Mouse (Mus musculus) forebrain, embryonic 10.5 days (tissue): ENCODE measurements at regions not wholly inside any gene's neighbourhood (a gene's known extent, or its start where the extent isn't known, plus 50 kb on each side); places are given as distances from the start of the nearest gene placed in this dataset.

Experiments
- DNase-seq: peaks from one replicate; pipeline ENCODE4 v3.0.0-alpha.2; 2017; ENCODE audit warnings: low spot score; ENCODE audit errors: extremely low spot score
- H3K27ac ChIP-seq: fragments of 300-500 bp; sonication (generic); 2 replicates; pipeline ENCODE4 v1.5.1; 2016; ENCODE audit warnings: mild to moderate bottlenecking
- H3K27me3 ChIP-seq: fragments of 300-500 bp; sonication (generic); 2 replicates; pipeline ENCODE4 v1.6.1; 2016; ENCODE audit warnings: mild to moderate bottlenecking; ENCODE audit not compliant: poor library complexity, severe bottlenecking
- H3K36me3 ChIP-seq: fragments of 300-500 bp; sonication (generic); replicated peaks from 2 replicates; pipeline ENCODE4 v1.6.1; 2016; ENCODE audit warnings: mild to moderate bottlenecking, moderate library complexity
- H3K4me1 ChIP-seq: fragments of 300-500 bp; sonication (generic); 2 replicates; pipeline ENCODE4 v1.6.1; 2016
- H3K4me3 ChIP-seq: fragments of 300-500 bp; sonication (generic); 2 replicates; pipeline ENCODE4 v1.5.1; 2016; ENCODE audit warnings: mild to moderate bottlenecking, moderate library complexity
- H3K9me3 ChIP-seq: fragments of 300-500 bp; sonication (generic); 2 replicates; pipeline ENCODE4 v1.6.1; 2016; ENCODE audit warnings: mild to moderate bottlenecking, moderate library complexity
- WGBS: fragments of 180-500 bp; shearing (Covaris S2); methylation state at CpG from one replicate; pipeline ENCODE4 v1.1.7; 2016; 5-methylcytosine and 5-hydroxymethylcytosine counted together

DNA sequence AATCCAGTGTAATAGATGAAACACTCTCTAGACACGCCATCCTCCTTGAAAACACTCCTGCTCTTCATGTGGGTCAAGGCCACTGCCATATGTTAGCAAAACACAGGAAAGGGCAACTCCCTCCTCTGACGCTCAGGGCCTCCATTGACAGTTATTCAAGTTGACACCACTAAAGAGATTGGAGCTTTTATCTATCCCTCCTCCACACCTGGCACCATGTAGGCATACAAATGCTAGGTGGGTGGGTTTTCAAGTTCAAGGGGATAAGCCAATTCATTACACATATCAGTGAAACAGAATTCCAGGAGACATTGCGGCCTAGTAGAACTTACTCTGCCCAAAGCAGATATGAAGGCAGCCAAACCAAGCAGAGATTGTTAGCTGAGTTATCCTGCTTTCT lies 331.0 kb downstream of the Tns1 start:
- H3K36me3 ChIP-seq = no peaks in the 10 kb centered on the region
- H3K9me3 ChIP-seq = no peaks in the 10 kb centered on the region
- 91% methylated on average over 3 of the region's 3 CpGs for WGBS

GRCm38 (mm10) chr1:73792311-73792710 lies 331.9 kb downstream of the Tns1 start:
- no peak overlapping the region for H3K4me3 ChIP-seq
- DNase-seq = no peak
- H3K4me1 ChIP-seq = peaks cover 14% of the 10 kb centered on the region
- H3K27ac ChIP-seq = no peak overlapping the region
- no peaks in the 10 kb centered on the region for H3K27me3 ChIP-seq
- WGBS = 93% methylated on average over 5 of the region's 5 CpGs
- H3K9me3 ChIP-seq = no peaks in the 10 kb centered on the region
- H3K36me3 ChIP-seq = no peaks in the 10 kb centered on the region

More for the DNA sequence above, 331.0 kb downstream of the Tns1 start:
- Histone ChIP-seq H3K27me3 (no peaks in the 10 kb centered on the region), H3K4me1 (peaks cover 8% of the 10 kb centered on the region; the same call in 1 of the 2 replicates), H3K27ac (no peak overlapping the region), H3K4me3 (no peak overlapping the region)
- no peak for DNase-seq

DNA sequence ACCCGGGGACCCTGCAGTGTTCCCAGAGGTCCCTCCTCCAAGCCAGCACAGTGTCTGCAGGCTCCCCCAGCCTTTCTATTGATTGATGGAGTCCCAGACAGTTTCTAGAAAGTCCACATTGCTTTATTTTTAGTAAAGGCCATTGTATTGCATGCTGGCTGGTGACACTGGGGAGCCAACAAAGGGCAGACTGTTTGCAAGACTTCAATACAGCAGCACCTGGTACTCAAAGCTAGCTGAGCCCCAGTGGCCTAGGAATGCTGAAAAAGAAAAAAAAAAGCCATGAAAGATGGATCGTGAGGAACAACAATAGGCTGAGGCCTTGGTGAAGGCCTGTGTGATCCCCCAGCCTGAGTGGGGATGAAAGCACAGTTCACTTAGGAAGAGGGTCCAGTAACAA lies 336.6 kb downstream of the Tns1 start:
- DNase-seq = no peak
- Histone ChIP-seq H3K4me3 (no peak overlapping the region), H3K4me1 (peaks cover 10% of the 10 kb centered on the region), H3K36me3 (no peaks in the 10 kb centered on the region), H3K9me3 (no peaks in the 10 kb centered on the region), H3K27me3 (no peaks in the 10 kb centered on the region), H3K27ac (peak overlapping the region; percentile 80)
- 41% methylated on average over 2 of the region's 2 CpGs for WGBS

DNA sequence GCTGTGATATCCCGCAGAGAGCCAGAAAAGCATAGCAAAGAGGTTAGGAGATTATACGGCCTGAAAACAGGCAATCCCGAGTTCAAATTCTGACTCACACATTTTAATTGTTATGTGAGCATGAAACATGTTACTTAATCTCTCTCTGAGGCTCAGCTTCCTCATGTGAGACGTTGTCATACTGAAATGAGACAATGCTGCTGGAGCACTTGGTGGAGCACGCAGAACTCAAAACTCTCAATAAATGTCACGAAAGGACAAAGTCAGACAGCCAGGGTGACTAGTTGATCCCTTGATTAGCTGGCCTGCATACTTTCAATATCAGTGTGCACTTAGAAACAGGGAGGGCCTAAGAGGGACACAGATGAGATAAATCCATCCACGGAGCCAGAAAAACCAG lies 337.0 kb downstream of the Tns1 start:
- Histone ChIP-seq H3K9me3 (no peaks in the 10 kb centered on the region), H3K4me1 (peaks cover 10% of the 10 kb centered on the region), H3K27me3 (no peaks in the 10 kb centered on the region), H3K27ac (peak overlapping the region; percentile 80), H3K4me3 (no peak overlapping the region), H3K36me3 (no peaks in the 10 kb centered on the region)
- 76% methylated on average over 7 of the region's 7 CpGs for WGBS
- DNase-seq = no peak

DNA sequence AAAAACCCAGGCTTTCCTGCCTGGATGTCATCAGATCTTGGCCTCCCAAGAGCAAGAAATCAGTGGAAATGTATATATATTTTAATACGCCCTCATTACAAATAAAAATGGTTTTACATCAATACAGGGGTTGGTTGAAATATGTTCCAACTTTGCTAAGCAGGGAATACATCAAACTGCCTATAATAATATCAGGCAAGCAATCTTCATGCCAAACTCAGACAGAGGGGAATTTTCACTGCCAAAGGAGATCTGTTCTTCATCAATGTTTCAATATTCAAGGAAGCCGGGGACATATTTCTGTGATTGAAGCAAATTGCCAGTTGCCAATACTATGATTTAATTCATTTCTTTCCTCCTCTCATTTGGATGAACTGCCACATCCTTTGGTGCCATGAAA lies 340.9 kb downstream of the Tns1 start:
- Histone ChIP-seq H3K4me3 (no peak overlapping the region), H3K27me3 (no peaks in the 10 kb centered on the region), H3K27ac (no peak overlapping the region), H3K36me3 (no peaks in the 10 kb centered on the region), H3K9me3 (no peaks in the 10 kb centered on the region), H3K4me1 (peaks cover 10% of the 10 kb centered on the region)
- 87% methylated on average over 2 of the region's 2 CpGs for WGBS
- DNase-seq = no peak

- no peak overlapping the region for H3K4me3 ChIP-seq
- H3K27me3 ChIP-seq = no peaks in the 10 kb centered on the region
- H3K4me1 ChIP-seq = peaks cover 10% of the 10 kb centered on the region
- no peaks in the 10 kb centered on the region for H3K36me3 ChIP-seq
- WGBS = 91% methylated on average over 2 of the region's 2 CpGs
- no peak overlapping the region for H3K27ac ChIP-seq
- DNase-seq = no peak
- no peaks in the 10 kb centered on the region for H3K9me3 ChIP-seq
Observed at GRCm38 (mm10) chr1:73782871-73783270, 341.4 kb downstream of the Tns1 start.

- Histone ChIP-seq H3K4me1 (peaks cover 14% of the 10 kb centered on the region), H3K27ac (peak overlapping the region; percentile 62; the same call in 1 of the 2 replicates), H3K9me3 (no peaks in the 10 kb centered on the region), H3K27me3 (no peaks in the 10 kb centered on the region), H3K36me3 (no peaks in the 10 kb centered on the region), H3K4me3 (no peak overlapping the region)
- 58% methylated on average over 5 of the region's 5 CpGs for WGBS
- DNase-seq = peak; percentile 21
Observed at GRCm38 (mm10) chr1:73771773-73772172, 352.5 kb downstream of the Tns1 start.

GRCm38 (mm10) chr1:73770631-73771030 lies 353.6 kb downstream of the Tns1 start:
- no peaks in the 10 kb centered on the region for H3K27me3 ChIP-seq
- H3K9me3 ChIP-seq = no peaks in the 10 kb centered on the region
- no peaks in the 10 kb centered on the region for H3K36me3 ChIP-seq
- DNase-seq = no peak
- peaks cover 14% of the 10 kb centered on the region for H3K4me1 ChIP-seq
- 89% methylated on average over 5 of the region's 5 CpGs for WGBS
- no peak overlapping the region for H3K27ac ChIP-seq
- no peak overlapping the region for H3K4me3 ChIP-seq

DNA sequence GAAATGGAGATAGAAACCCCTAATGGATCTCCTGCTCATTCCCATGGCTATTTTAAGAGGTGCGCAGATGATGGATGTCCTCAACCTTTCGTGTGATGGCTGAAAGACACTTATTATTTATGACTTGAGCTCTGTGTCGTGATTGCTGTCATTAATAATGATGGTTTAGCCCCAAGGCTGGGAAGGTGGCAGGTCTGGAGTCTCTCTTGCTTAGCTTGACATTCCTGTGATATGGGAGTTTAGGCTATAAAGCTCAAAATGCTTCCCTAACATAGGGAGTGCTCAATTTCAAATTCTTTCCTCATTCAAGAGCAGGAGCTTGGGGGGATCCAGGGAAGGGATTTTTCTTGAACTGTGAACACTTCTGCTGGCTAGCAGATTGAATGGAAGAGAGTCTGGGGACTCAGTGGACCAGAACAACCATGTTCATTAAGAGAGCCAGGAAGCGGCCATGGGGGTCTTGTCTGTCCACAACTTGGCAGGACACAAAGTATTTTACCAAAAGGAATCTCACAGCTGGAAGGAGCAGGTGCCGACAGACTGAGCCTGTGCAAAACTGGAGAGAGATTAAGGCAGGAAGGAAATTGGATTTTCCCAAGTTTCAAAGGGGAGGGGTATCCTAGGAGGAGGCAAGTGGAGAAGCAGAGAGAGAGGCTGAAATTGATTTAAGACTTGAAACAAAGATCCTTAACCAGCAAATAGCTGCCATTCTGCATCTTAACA lies 359.5 kb downstream of the Tns1 start:
- Histone ChIP-seq H3K36me3 (no peaks in the 10 kb centered on the region), H3K27ac (peak overlapping the region; percentile 63; the same call in 1 of the 2 replicates), H3K4me3 (no peak overlapping the region), H3K4me1 (peaks cover 11% of the 10 kb centered on the region), H3K27me3 (no peaks in the 10 kb centered on the region), H3K9me3 (no peaks in the 10 kb centered on the region)
- DNase-seq = no peak
- WGBS = 72% methylated on average over 5 of the region's 5 CpGs

- H3K9me3 ChIP-seq = no peaks in the 10 kb centered on the region
- no peaks in the 10 kb centered on the region for H3K27me3 ChIP-seq
- 40% methylated on average over 11 of the region's 11 CpGs for WGBS
- no peak overlapping the region for H3K4me3 ChIP-seq
- peak; percentile 54 for DNase-seq
- H3K4me1 ChIP-seq = peaks cover 34% of the 10 kb centered on the region
- H3K27ac ChIP-seq = peak overlapping the region; percentile 77
- H3K36me3 ChIP-seq = no peaks in the 10 kb centered on the region
Observed at GRCm38 (mm10) chr1:73758110-73759061, 365.9 kb downstream of the Tns1 start.

- Histone ChIP-seq H3K36me3 (no peaks in the 10 kb centered on the region), H3K27me3 (no peaks in the 10 kb centered on the region), H3K4me1 (peaks cover 34% of the 10 kb centered on the region), H3K27ac (peak overlapping the region; percentile 40; the same call in 1 of the 2 replicates), H3K4me3 (no peak overlapping the region), H3K9me3 (no peaks in the 10 kb centered on the region)
- no peak for DNase-seq
- WGBS = 67% methylated on average over 5 of the region's 5 CpGs
Observed at GRCm38 (mm10) chr1:73755791-73756190, 368.5 kb downstream of the Tns1 start.

DNA sequence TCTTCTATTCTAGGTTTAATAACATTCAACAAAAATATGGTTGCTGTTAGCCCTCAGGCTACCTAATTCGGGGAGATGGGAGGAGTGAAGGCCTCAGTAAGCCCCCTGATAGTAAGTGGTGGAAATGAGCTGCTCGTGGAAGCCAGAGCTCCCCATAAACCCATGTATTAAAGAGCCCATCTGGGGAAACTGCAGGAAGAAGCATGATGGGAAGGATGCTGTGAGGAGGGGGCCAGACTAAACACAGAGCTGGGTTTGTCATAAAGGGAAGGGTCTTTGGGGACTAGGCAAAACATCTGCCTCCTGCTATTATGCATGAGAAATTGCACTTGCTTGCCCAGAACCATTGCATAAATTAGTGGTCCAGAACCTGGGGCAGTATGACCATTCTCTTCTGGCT lies 369.3 kb downstream of the Tns1 start:
- H3K9me3 ChIP-seq = no peaks in the 10 kb centered on the region
- no peak overlapping the region for H3K27ac ChIP-seq
- no peaks in the 10 kb centered on the region for H3K27me3 ChIP-seq
- H3K4me3 ChIP-seq = no peak overlapping the region
- no peaks in the 10 kb centered on the region for H3K36me3 ChIP-seq
- DNase-seq = no peak
- 83% methylated on average over 2 of the region's 2 CpGs for WGBS
- H3K4me1 ChIP-seq = peaks cover 34% of the 10 kb centered on the region

DNA sequence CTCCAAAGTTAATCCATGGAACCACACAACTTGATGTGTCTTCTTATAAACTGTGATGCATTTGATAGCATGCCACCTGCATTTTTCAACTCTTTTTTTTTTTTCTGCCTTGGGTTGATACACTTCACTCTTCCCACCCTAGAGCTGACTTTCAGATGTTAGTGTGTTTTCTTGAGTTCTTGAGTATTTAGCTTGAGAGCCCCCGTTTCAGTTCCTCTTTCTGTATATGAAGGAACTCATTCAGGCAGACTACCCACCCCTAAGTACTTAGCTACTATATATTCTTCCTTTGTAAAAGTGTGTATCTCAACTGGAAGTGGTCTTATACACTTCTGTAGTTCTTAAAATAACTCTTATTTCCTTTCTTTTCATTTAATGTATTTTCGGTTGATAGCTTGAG lies 371.1 kb downstream of the Tns1 start:
- no peak overlapping the region for H3K27ac ChIP-seq
- no peaks in the 10 kb centered on the region for H3K36me3 ChIP-seq
- H3K27me3 ChIP-seq = no peaks in the 10 kb centered on the region
- peaks cover 20% of the 10 kb centered on the region for H3K4me1 ChIP-seq
- DNase-seq = no peak
- H3K9me3 ChIP-seq = no peaks in the 10 kb centered on the region
- H3K4me3 ChIP-seq = no peak overlapping the region
- 89% methylated on average over 2 of the region's 2 CpGs for WGBS
